Mouse (Mus musculus) common myeloid progenitor, adult 5-6 weeks (primary cell): ENCODE results near the gene Zc3h18. TPM values are rescaled to one million over a fixed set of nuclear protein-coding genes. Genes with fewer than 3 reads are reported as not detected.
A peak's percentile ranks its signal among the peaks of the same experiment; 100 is the strongest.

Experiments used
- ATAC-seq: replicated peaks from 2 replicates; pipeline ENCODE4 v1.8.0; 2016; ENCODE audit warnings: low read depth, mild to moderate bottlenecking, moderate TSS enrichment, inconsistent platforms; ENCODE audit not compliant: poor library complexity, severe bottlenecking
- total RNA-seq: library from RNA; stranded (forward); fragments of 200-1000, 187-1606 nt; gene quantifications from 2 replicates; pipeline ENCODE4 v1.2.3, GENCODE M21; 2017

The Zc3h18 gene
- 68.9 and 81.0 TPM in 2 replicates for total RNA-seq

- ATAC-seq: peak; percentile 92
These were observed at the start of gene Zc3h18 for GRCm38 (mm10) chr8:122376365-122377231. TSS of gene Zc3h18 (plus strand) at chr8:122376609.

DNA sequence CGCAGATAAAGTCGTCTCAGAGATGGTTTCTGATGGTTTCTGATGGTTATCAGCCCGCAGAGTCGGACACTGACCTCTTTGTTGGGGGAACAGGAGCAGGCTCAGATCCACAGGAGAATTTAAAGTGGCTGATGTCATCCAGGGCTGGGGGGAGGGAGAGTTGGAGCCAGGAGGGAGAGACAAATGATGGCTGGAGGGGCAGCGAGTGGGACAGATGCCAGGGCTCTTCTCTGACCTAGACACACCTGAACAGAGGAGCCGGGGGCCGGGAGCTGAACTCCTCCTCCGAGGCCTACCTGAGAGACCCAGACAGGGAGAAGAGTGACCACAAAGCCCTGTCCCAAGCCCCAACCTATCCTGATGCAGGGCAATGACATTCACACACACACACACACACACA is 47.3 kb upstream of the Zc3h18 start:
- ATAC-seq: no peak

GRCm38 (mm10) chr8:122329553-122330239 is 46.7 kb upstream of the Zc3h18 start:
- ATAC-seq: peak; percentile 7; the same call in 1 of the 2 replicates

- ATAC-seq: no peak
These were observed 45.8 kb upstream of the Zc3h18 start for GRCm38 (mm10) chr8:122330446-122331133.

- ATAC-seq: peak; percentile 26
These were observed 45.3 kb upstream of the Zc3h18 start for GRCm38 (mm10) chr8:122331134-122331523.

DNA sequence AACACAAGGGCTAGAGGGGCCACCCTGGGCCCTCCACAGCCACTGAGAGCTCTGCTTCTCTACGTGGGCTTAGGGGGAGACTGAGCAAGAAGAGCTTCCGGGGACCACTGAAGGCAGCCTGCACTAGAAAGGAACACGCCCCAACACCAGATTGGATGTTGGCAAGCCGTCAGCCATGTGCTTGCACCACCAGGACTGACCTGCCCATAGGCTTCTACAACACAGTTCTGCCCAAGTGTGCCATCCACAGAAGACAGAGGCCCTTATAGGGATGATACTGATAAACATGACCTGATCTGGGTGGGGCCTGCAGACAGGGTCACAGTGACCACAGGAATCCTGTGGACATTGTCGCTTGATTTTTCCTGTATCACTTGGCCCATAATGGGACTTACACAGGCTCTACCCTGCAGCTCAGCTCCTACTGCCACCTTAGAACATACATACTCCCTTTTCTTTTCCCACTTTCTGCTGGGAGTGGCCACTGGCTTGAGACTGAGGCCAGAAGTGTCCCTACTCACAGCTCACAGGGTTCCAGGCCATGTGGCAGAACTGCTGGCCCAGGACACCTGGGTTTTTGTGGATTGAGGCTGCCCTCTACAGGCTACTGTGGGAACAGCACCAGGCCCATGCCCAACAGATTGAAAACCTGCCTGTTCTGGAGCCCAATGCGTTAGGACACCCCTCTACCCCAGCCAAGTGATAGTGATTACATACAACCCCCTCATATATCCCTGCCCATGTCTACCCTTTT is 43.5 kb upstream of the Zc3h18 start:
- peak; percentile 37 for ATAC-seq

DNA sequence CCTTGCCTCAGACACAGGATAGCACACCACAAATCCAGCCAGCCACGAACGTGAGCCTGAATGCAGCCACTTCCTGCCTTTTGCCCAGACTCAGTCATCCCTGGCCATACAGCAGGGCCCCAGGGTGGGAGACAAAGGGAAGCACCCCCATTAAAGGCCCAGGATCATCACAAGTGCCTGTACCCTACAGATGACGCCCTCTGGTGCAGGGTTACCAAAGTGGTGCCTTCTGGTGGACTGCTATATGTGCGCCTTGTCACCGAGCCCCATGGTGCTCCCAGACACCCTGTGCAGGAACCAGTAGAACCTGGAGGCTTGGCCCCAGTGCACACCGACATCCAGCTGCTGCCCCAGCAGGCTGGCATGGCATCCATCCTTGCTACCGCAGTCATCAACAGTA is 42.9 kb upstream of the Zc3h18 start:
- no peak for ATAC-seq

DNA sequence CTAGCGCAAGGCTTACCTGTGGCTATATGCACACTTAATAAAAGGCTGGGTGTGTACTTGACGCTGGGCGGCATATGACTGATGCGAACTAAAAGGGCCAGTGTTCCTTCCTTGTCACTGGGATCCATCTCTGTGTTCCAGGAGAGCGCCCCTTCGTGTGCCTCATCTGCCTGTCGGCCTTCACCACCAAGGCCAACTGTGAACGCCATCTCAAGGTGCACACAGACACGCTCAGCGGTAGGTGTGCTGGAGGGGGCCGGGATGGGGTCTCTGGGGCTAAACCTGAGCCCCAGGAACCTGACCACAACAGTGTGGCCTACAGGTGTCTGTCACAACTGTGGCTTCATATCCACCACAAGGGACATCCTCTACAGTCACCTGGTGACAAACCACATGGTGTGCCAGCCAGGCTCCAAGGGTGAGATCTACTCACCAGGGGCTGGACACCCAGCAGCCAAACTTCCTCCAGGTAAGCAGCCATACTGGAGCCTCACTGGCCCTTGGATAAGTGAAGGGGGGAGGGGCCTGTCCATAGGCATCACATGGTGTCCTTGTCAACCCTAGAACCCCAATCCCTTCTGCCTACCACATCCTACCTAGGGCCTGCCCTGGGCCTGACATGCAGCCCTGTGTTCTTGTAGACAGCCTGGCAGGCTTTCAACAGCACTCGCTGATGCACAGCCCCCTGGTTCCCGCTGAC is 41.5 kb upstream of the Zc3h18 start:
- ATAC-seq: no peak

DNA sequence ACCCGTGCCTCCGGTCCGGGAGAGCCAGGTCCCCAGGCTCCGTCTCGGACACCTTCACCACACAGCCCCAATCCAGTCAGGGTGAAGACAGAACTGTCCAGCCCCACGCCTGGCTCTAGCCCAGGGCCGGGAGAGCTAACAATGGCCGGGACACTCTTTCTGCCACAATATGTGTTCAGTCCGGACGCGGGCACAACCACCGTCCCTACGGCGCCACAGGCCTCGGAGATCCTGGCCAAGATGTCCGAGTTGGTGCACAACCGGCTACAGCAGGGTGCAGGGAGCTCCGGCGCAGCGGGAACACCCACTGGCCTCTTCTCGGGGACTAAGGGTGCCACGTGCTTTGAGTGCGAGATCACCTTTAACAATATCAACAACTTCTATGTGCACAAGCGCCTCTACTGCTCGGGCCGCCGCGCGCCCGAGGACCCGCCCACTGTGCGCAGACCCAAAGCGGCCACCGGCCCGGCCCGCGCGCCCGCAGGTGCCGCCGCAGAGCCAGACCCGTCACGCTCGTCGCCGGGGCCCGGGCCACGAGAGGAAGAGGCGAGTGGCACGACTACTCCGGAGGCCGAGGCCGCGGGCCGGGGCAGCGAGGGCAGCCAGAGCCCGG is 40.7 kb upstream of the Zc3h18 start:
- no peak for ATAC-seq

DNA sequence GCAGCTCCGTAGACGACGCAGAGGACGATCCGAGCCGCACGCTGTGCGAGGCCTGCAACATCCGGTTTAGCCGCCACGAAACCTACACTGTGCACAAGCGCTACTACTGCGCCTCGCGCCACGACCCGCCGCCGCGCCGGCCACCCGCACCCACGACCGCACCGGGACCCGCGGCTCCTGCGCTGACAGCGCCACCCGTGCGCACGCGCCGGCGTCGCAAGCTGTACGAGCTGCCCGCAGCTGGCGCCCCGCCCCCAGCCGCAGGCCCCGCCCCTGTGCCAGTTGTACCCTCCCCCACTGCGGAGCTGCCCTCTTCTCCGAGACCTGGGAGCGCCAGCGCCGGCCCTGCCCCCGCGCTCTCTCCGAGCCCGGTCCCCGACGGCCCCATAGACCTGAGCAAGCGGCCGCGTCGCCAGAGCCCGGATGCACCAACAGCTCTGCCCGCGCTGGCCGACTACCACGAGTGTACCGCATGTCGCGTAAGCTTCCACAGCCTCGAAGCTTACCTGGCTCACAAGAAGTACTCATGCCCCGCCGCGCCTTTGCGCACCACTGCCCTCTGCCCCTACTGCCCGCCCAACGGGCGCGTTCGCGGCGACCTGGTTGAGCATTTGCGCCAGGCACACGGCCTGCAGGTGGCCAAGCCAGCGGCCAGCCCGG is 40.0 kb upstream of the Zc3h18 start:
- no peak for ATAC-seq

DNA sequence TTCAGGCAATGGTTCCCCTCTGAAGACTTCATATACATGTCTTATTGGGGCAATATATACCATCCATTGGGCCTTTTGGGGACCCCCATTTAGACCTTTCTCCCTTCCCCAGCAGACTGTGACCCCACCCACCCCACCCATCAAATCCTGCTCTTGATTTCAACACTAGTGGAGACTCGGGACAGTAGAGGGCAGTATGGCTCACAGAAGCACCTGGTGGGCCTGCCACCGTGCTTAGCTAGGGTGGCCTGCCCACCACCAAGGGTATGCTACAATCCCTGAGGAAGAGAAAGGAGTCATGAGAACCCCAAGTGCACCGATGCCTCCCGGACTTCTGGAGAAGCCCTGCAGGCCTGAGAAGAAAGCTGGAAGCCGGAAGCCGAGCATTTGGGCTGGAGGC is 37.6 kb upstream of the Zc3h18 start:
- no peak for ATAC-seq

- ATAC-seq: no peak
These were observed 35.6 kb upstream of the Zc3h18 start for GRCm38 (mm10) chr8:122340761-122341160.

DNA sequence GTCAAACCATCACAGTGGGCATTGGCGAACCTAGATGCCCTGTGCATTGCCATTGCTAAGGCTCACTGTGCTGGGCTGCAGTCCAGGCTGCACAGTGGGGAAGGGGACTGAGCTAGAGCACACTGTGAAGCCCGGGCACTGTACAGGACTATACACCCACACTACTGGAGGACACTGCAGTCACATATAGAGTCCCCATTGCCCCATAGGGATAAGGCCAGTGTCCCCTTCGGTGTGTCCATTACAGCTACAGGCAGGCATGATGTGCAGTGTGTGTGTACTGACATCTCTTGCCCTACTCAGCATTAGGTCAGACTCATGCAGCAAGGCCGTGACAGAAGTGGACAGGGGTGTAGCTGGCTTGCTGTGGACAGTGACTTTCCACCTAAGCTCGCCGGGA is 34.6 kb upstream of the Zc3h18 start:
- no peak for ATAC-seq

- ATAC-seq: no peak
These were observed 34.0 kb upstream of the Zc3h18 start for GRCm38 (mm10) chr8:122342362-122342761.

GRCm38 (mm10) chr8:122342806-122343209 is 33.6 kb upstream of the Zc3h18 start:
- ATAC-seq: peak; percentile 39

DNA sequence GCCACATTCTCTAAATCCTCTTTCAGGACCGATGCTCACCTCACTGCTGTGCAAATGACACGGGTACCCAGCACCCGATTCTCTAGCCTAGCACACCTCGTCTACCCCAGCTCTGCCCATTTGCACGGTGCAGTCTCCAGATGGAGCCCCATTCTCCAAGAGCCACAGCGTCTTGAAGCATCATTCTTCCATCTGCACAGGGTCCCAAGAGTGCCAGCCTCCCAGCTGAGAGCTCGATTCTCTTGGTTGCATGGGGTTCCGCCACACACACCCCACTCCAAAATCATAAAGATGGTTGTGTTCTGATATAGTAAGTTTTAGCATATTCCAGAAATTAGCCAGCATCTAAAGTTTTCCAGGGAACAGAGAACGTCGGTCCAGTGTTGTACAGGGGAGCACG is 33.1 kb upstream of the Zc3h18 start:
- ATAC-seq: no peak

DNA sequence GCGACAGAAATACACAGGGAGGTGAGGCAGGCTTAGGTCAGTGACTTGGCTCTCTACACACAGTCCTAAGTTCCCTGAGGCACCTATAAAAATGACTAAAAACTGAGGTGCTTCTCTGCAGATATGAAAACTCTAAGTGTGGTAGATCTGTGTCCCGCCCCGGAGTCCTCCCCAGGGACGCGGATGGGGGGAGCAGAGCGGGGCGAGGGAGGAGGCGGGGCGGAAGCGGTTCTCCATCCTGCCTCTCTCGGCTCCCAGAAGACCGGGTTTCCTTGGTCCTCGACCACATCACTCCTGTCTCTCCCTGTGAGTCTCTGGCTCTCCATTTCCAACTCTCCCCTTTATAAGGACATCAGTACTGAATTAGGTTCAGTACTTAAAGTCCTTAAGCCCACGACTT is 32.7 kb upstream of the Zc3h18 start:
- peak; percentile 15 for ATAC-seq

- ATAC-seq: no peak
These were observed 32.2 kb upstream of the Zc3h18 start for GRCm38 (mm10) chr8:122344219-122344618.
